9 mouse cellular contexts compared by ENCODE assay signal in genomic region chr14:114913238-114913637, GRCm38 (mm10).
A peak's percentile ranks its signal among the peaks of the same experiment; 100 is the strongest.
DNase-seq lines count a peak whose midpoint lies in the region; ATAC-seq and TF ChIP-seq lines count a peak whose summit lies in the region.
"Had no signal": no experiment of that assay in that cellular context is flagged by ENCODE, and none has a peak within 500 bp of the region (broad histone marks: within the 10 kb centered on the region; RNA-seq: fewer than 3 reads in every experiment).

No protein-coding gene starts in this region.

- no peaks in the 10 kb centered on the region for H3K4me1 ChIP-seq in testis, adult 2 months (ENCODE audit: control insufficient read depth, insufficient read depth, low read length)
- H3K4me1 ChIP-seq in kidney, embryonic 15.5 days, result no peaks in the 10 kb centered on the region
- no peaks in the 10 kb centered on the region for H3K4me1 ChIP-seq in limb, embryonic 14.5 days (ENCODE audit: control insufficient read depth, insufficient read depth, low read length)

- DNase-seq in adrenal gland, adult (ENCODE audit: inconsistent age in 2 of 2, low spot score in 1 of 2), result peak; percentile 8 to 44
- DNase-seq in adrenal gland, adult 8-10 months, result no peak
- DNase-seq in testis, postnatal 14 days (ENCODE audit: low spot score), result no peak
- peak; percentile 44 for DNase-seq in limb, embryonic 14.5 days (ENCODE audit: low spot score)
- DNase-seq in right cerebral cortex, postnatal 14 days, result peak; percentile 26
- DNase-seq in thymus, postnatal 14 days, result no peak

- TF ChIP-seq POLR2A in testis, adult 2 months (IDR thresholded peaks at IDR 0.05; ENCODE audit: control insufficient read depth, low read depth, low read length), result no peak
- TF ChIP-seq POLR2A in limb, embryonic 14.5 days (IDR thresholded peaks at IDR 0.05; ENCODE audit: borderline replicate concordance, extremely low read depth, insufficient read depth, insufficient read length), result no peak

- H3K27me3 ChIP-seq in testis, adult 2 months (ENCODE audit: control insufficient read depth, insufficient read depth, low read length), result no peaks in the 10 kb centered on the region
- H3K27me3 ChIP-seq in kidney, embryonic 15.5 days, result no peaks in the 10 kb centered on the region
- H3K27me3 ChIP-seq in limb, embryonic 14.5 days (ENCODE audit: control insufficient read depth, insufficient read depth, low read length), result no peaks in the 10 kb centered on the region

- H3K4me3 ChIP-seq in testis, adult 2 months (ENCODE audit: control insufficient read depth, low read depth, low read length), result no peak overlapping the region
- H3K4me3 ChIP-seq in kidney, embryonic 15.5 days (replicated peaks), result no peak overlapping the region
- H3K4me3 ChIP-seq in limb, embryonic 14.5 days (replicated peaks; ENCODE audit: low read length), result no peak overlapping the region
- H3K4me3 ChIP-seq: erythroblast, embryonic 14.5 days had no signal

- no peak overlapping the region for H3K4me2 ChIP-seq in kidney, embryonic 15.5 days
- no peak overlapping the region for H3K4me2 ChIP-seq in limb, embryonic 14.5 days (replicated peaks; ENCODE audit: low read depth, low read length, severe bottlenecking)

- no peaks in the 10 kb centered on the region for H3K9me3 ChIP-seq in kidney, embryonic 15.5 days (replicated peaks)
- no peaks in the 10 kb centered on the region for H3K9me3 ChIP-seq in limb, embryonic 14.5 days (ENCODE audit: control insufficient read depth, low read length)

- H3K36me3 ChIP-seq in testis, adult 2 months (ENCODE audit: control insufficient read depth, insufficient read depth, low read length), result no peaks in the 10 kb centered on the region
- no peaks in the 10 kb centered on the region for H3K36me3 ChIP-seq in kidney, embryonic 15.5 days
- H3K36me3 ChIP-seq in limb, embryonic 14.5 days (ENCODE audit: control insufficient read depth, insufficient read depth, low read length), result no peaks in the 10 kb centered on the region

- peak; percentile 60; the same call in 1 of the 2 replicates for ATAC-seq in kidney, embryonic 15.5 days (replicated peaks; ENCODE audit: low FRiP score)
- ATAC-seq in limb, embryonic 14.5 days (ENCODE audit: low FRiP score, low read depth), result no peak

- no peak overlapping the region for H3K27ac ChIP-seq in testis, adult 2 months (ENCODE audit: control insufficient read depth, insufficient read depth, low read depth, low read length)
- H3K27ac ChIP-seq in kidney, embryonic 15.5 days, result no peak overlapping the region
- no peak overlapping the region for H3K27ac ChIP-seq in limb, embryonic 14.5 days (replicated peaks; ENCODE audit: low read depth, low read length)

- peak; percentile 17; the same call in 1 of the 2 replicates for TF ChIP-seq CTCF in testis, adult 2 months (IDR thresholded peaks at IDR 0.05; ENCODE audit: control insufficient read depth, insufficient read depth, insufficient replicate concordance, low read depth, low read length)

- no peak overlapping the region for H3K9ac ChIP-seq in kidney, embryonic 15.5 days
- H3K9ac ChIP-seq in limb, embryonic 14.5 days (ENCODE audit: low read depth, low read length, severe bottlenecking), result no peak overlapping the region

- WGBS in kidney, embryonic 15.5 days, result 57% methylated on average over 5 of the region's 5 CpGs
- WGBS in limb, embryonic 14.5 days, result 51% methylated on average over 5 of the region's 5 CpGs

Comparison
In these comparisons a context has a peak if more than half of its experiments do, and no peak if none do; other contexts are left out.
1. DNase-seq: peak in adrenal gland, adult (2 of 2), limb, embryonic 14.5 days (single experiment) and right cerebral cortex, postnatal 14 days (single experiment); none in adrenal gland, adult 8-10 months (single experiment), testis, postnatal 14 days (single experiment) and thymus, postnatal 14 days (single experiment).